Mouse (Mus musculus): ENCODE results near the gene Fry.

Gene Fry

GRCm38 (mm10) chr5:150221806-150222205 lies 103.4 kb downstream of the Fry start:
- no peak for DNase-seq (ENCODE audit: low read depth, low spot score)

- no peak for DNase-seq (ENCODE audit: low read depth, low spot score)
Measured at GRCm38 (mm10) chr5:150223546-150224239, 105.2 kb downstream of the Fry start.

DNA sequence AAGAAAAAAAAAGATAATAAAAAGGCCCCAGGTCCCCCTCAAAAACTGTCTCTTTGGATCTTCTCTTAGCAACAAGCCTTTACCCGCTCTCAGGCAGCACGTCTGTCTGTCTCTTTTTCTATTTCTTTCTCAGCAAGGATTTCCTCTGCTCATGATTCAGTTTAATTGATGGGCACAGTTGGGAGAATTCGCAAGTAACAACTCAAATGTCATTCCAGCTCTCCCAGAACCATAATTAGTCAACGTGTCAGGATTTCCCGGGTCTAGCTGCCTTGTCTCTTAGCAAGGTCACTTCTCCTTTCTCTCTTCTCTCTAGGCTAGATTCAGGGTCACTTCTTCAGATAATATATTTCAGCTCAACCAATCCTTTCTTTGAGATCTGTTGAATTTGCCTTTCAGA lies 110.6 kb downstream of the Fry start:
- DNase-seq (ENCODE audit: low read depth, low spot score): no peak

DNA sequence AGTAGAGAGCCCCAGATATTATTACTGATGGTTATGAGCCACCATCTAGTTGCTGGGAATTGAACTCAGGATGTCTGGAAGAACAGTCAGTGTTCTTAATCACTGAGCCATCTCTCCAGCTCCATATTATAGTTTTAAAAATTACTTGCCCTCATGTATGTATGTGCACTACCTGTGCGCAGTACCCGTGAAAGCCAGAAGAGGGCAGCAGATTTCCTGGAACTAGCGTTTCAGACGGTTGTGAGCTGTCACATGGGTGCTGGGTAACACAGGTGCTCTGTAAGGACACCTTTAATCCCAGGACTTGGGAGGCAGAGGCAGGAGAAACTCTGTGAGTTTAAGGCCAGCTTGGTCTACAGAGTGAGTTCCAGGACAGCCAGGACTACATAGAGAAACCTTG lies 111.3 kb downstream of the Fry start:
- no peak for DNase-seq (ENCODE audit: low read depth, low spot score)

DNA sequence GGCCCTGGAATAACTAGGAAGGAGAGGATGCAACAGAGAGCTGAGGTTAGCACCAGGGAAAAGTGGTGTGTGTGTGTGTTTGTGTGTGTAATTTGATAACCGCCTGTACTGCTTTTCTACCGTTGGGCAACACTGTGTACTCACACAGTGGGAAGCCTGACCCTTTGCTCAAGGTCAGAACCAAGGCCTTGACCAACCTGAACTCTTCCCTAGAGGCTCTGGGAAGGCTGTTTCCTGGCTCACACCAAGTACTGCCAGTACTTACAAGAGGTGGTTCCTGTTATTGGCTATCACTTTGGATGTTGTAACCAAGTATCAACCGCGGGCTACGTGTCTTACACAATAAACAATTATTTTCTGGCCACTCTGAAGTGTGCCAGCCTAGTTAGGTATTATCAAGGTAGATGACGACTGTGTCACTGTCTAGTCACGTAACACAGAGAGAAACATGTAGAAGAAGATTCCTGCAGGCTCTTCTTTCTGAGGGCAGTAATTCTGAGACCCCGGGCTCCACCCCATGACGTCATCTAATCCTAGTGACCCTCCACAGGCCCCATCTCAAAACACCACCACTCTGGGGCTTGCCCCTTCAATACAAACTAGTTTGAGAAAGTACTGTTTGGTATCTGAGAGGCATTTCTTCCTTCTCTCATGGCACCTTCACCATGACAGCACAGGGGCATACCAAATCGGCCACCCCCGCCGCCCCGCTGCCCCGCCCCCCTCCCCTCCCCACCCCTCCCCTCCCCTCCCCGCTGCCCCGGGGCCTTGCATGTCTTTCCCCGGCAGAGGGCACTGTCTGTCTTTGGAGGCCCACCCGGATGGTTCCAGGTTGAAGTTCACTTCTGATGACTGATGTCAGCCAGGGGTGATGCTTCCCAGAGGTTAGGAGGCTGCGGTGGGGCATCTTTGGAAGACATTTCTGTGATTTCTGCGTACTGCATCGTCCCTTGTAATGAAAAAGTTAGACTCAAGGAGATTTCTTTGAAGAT lies 114.0 kb downstream of the Fry start:
- no peak for DNase-seq (ENCODE audit: low read depth, low spot score)

GRCm38 (mm10) chr5:150233154-150233886 lies 114.9 kb downstream of the Fry start:
- no peak for DNase-seq (ENCODE audit: low read depth, low spot score)

GRCm38 (mm10) chr5:150235931-150236330 lies 117.5 kb downstream of the Fry start:
- no peak for DNase-seq (ENCODE audit: low read depth, low spot score)

GRCm38 (mm10) chr5:150236597-150236996 lies 118.2 kb downstream of the Fry start:
- DNase-seq (ENCODE audit: low read depth, low spot score): peak; percentile 5

DNA sequence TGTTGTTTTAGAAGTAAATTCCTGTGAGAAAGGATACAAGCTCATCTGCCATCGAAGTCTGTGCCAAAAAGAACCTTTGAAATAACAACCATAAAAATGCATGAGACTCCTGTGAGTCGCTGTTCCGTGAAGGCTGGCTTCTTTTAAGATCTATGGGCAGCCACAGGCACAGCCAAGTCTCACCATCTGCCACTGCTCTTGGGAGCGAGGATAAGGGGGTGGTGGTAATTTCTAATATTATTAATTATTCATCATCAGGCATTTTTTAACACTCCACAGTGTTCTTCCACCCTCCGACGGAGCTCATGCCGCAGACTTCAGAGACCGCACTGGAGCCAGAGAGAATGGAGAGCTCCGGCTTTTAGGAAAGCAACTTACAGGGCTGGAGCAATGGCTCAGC lies 123.2 kb downstream of the Fry start:
- DNase-seq (ENCODE audit: low read depth, low spot score): no peak

DNA sequence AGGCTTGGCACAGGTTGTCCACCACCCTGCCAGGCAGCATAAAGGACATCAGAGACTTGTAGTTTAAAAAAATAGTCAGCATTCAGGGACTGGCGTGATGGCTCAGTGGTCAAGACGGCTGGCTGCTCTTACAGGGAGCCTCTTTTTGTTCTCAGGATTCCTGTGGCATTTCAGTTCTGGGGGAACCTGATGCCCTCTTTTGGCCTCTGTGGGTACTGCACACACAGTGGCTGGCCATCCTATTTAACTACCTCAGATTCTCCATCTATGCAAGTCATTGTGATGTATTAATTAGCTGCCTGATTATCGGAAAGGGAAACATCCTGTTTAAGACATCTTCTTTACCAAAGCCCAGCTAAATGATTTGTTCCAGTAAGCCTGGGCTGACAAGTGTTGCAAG lies 128.3 kb downstream of the Fry start:
- DNase-seq (ENCODE audit: low read depth, low spot score): no peak

- no peak for DNase-seq (ENCODE audit: low read depth, low spot score)
Measured at GRCm38 (mm10) chr5:150257764-150258163, 139.3 kb downstream of the Fry start.

- DNase-seq (ENCODE audit: low read depth, low spot score): no peak
Measured at GRCm38 (mm10) chr5:150259191-150260053, 141.0 kb downstream of the Fry start.

DNA sequence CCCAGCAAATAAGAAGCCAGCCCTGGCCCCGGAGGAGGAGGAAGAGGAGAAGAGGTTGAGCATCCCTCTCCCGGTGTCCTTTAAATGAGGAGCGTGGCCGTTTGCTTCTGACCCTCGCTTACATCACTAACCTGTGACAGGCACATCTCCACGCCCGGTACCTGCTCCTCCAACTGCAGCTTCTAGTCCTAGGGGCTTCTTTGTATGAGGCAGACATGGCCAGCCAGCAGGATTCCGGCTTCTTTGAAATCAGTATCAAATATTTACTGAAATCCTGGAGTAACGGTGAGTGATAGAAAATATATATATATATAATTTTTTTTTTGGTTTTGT lies 141.6 kb downstream of the Fry start:
- DNase-seq (ENCODE audit: low read depth, low spot score): no peak

DNA sequence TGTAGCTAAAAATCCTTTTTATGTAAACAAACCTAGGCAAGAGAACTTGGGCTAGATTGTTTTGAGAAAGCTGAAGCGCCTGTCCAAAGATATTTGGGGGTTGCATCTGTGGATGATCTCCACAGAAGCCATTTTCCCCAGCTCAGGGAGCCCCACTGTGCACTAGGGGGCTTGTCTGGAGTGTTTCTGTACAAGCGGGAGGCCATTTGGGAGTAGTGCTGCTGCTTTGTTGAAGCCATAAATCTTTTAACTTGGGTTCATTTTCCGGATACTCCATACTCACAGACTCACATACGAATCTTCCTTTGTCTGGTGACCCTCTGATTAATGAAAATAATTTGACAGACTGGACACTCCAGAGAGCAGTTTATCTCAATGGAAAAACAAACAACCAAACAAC lies 142.9 kb downstream of the Fry start:
- no peak for DNase-seq (ENCODE audit: low read depth, low spot score)

GRCm38 (mm10) chr5:150262046-150262716 lies 143.7 kb downstream of the Fry start:
- no peak for DNase-seq (ENCODE audit: low read depth, low spot score)

- no peak for DNase-seq (ENCODE audit: low read depth, low spot score)
Measured at GRCm38 (mm10) chr5:150262717-150263103, 144.3 kb downstream of the Fry start.

DNA sequence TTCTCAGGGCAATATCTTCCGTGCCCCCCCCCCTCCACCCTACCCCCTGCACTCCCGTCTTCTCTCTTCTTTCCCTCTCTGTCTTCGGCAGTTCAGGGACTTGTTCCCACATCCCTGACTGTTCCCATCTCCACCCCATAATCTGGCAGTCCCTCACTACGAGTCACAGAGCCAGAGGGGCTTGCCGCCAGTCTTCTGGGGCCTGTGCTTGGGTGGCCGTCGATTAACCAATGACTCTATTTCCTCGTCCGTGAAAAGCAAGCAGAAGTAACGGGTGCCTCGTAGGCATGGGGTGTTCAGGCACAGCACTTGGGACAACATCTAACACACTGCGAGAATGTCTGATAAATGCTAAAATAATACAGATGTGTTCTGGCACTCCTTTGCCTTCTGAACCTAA lies 144.7 kb downstream of the Fry start:
- DNase-seq (ENCODE audit: low read depth, low spot score): no peak

DNA sequence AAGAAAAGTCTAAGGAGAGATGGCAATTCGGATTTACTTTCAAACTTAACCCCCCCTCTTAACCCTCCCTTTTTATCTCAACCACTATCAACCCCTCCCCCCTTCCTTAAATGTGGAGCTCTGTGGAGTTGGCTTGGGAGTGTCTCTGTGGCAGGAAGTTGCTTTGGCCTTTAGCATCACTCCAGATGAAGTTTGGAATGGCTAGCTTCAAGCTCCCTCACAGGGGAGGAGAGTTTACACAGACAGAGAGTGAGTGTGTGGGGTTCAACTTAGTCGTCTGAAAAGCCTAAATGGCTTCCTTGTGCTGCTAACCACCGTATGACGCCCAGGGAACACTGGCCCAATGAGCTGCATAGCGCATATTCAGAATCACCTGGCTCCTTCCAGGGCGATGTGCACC lies 145.2 kb downstream of the Fry start:
- DNase-seq (ENCODE audit: low read depth, low spot score): no peak

- no peak for DNase-seq (ENCODE audit: low read depth, low spot score)
Measured at GRCm38 (mm10) chr5:150265005-150265404, 146.6 kb downstream of the Fry start.

- DNase-seq (ENCODE audit: low read depth, low spot score): no peak
Measured at GRCm38 (mm10) chr5:150265953-150266352, 147.5 kb downstream of the Fry start.

DNA sequence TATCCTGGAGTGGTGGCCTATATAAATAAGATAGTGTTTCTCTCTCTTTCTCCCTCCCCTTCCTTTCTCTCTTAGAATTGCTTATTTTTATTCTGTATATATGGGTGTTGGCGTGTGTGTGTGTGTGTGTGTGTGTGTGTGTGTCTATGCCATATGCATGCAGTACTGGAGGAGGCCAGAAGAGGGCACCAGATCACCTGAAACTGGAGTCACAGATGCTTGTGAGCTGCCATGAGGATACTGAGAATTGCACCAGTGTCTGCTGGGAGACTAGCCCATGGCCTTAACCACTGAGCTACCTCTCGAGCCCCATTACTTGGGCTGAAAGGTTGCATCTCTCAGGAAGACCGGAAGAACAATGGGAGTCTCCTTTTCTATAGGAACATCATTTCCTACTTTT lies 149.8 kb downstream of the Fry start:
- no peak for DNase-seq (ENCODE audit: low read depth, low spot score)

All from c-Kit-negative CD71-positive TER-119-positive erythroid progenitor cells, embryonic 14.5 days (primary cell).